Mouse (Mus musculus): ENCODE measurements around the gene Zbtb44.

DNA sequence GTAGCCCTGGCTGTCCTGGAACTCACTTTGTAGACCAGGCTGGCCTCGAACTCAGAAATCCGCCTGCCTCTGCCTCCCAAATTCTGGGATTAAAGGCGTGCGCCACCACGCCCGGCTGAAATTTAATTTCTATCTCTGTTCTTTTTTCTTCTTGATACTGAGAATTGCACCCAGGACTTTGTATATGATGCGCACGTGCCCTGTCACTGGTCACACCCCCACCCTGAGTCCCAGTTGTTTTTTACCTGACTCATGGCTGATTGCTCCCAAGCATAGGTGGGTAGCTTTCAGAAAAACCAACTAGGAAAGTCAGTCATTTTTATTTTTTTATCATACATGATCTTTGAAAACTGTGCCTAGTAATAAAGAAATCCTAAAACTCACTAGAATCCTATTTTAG lies 40.3 kb downstream of the Zbtb44 start:
- TF ChIP-seq POLR2A (IDR thresholded peaks at IDR 0.05; ENCODE audit: insufficient read depth, low read depth, low read length) (no peak), EP300 (IDR thresholded peaks at IDR 0.05; ENCODE audit: insufficient read depth, low read depth, low read length) (no peak)
